Mouse (Mus musculus) testis, adult 2 months (tissue): Measurements from ENCODE around the gene Dcaf15. TPM values are rescaled to one million over a fixed set of nuclear protein-coding genes. Genes with fewer than 3 reads are reported as not detected.

Experiments
- H3K27ac ChIP-seq: fragments of 200-500 bp; 2 replicates; pipeline ENCODE4 v1.5.1; 2012; ENCODE audit warnings: low read depth, low read length; ENCODE audit not compliant: control insufficient read depth, insufficient read depth
- H3K27me3 ChIP-seq: fragments of 200-500 bp; 2 replicates; pipeline ENCODE4 v1.6.1; 2012; ENCODE audit warnings: mild to moderate bottlenecking, low read length, moderate library complexity; ENCODE audit not compliant: control insufficient read depth, insufficient read depth
- H3K36me3 ChIP-seq: fragments of 200-500 bp; 2 replicates; pipeline ENCODE4 v1.6.1; 2012; ENCODE audit warnings: mild to moderate bottlenecking, low read length; ENCODE audit not compliant: control insufficient read depth, insufficient read depth
- H3K4me1 ChIP-seq: fragments of 200-500 bp; 2 replicates; pipeline ENCODE4 v1.6.1; 2012; ENCODE audit warnings: low read length; ENCODE audit not compliant: control insufficient read depth, insufficient read depth
- H3K4me3 ChIP-seq: fragments of 200-500 bp; 2 replicates; pipeline ENCODE4 v1.5.1; 2012; ENCODE audit warnings: low read depth, mild to moderate bottlenecking, low read length, moderate library complexity, mixed read lengths; ENCODE audit not compliant: control insufficient read depth
- CTCF ChIP-seq: fragments of 200-500 bp; IDR thresholded peaks from 2 replicates; pipeline ENCODE4 v1.5.1; 2012; ENCODE audit warnings: low read depth, mild to moderate bottlenecking, inconsistent platforms, low read length, moderate library complexity; ENCODE audit not compliant: control insufficient read depth, insufficient read depth, insufficient replicate concordance
- POLR2A ChIP-seq: fragments of 200-500 bp; IDR thresholded peaks from 2 replicates; pipeline ENCODE4 v1.6.1; 2012; ENCODE audit warnings: low read depth, mild to moderate bottlenecking, inconsistent platforms, low read length, moderate library complexity; ENCODE audit not compliant: control insufficient read depth
- polyA plus RNA-seq: library from polyadenylated mRNA; depleted of rRNA; stranded (reverse); fragments of >200 nt; gene quantifications from 2 replicates; pipeline ENCODE4 v1.2.3, GENCODE M21; 2012

Gene Dcaf15
- polyA plus RNA-seq, 1 experiment, result 216 TPM

GRCm38 (mm10) chr8:84084341-84085115 is 20.0 kb downstream of the Dcaf15 start:
- H3K27me3 ChIP-seq, result no peaks in the 10 kb centered on the region
- TF ChIP-seq POLR2A, result no peak
- no peak for TF ChIP-seq CTCF
- H3K36me3 ChIP-seq, result no peaks in the 10 kb centered on the region
- H3K4me1 ChIP-seq, result peaks cover 6% of the 10 kb centered on the region
- no peak overlapping the region for H3K27ac ChIP-seq
- no peak overlapping the region; the same call in 1 of the 2 replicates for H3K4me3 ChIP-seq

- TF ChIP-seq POLR2A (no peak), CTCF (no peak)
- no peak overlapping the region for H3K27ac ChIP-seq
- no peaks in the 10 kb centered on the region for H3K27me3 ChIP-seq
- H3K4me3 ChIP-seq, result no peak overlapping the region
- H3K36me3 ChIP-seq, result no peaks in the 10 kb centered on the region
- peaks cover 6% of the 10 kb centered on the region for H3K4me1 ChIP-seq
Observed at GRCm38 (mm10) chr8:84083829-84084241, 20.7 kb downstream of the Dcaf15 start.

- no peaks in the 10 kb centered on the region for H3K36me3 ChIP-seq
- H3K27me3 ChIP-seq, result no peaks in the 10 kb centered on the region
- peaks cover 2% of the 10 kb centered on the region; the same call in 1 of the 2 replicates for H3K4me1 ChIP-seq
- no peak overlapping the region for H3K27ac ChIP-seq
- TF ChIP-seq CTCF (no peak), POLR2A (no peak)
- no peak overlapping the region for H3K4me3 ChIP-seq
Observed at GRCm38 (mm10) chr8:84079206-84079605, 25.4 kb downstream of the Dcaf15 start.

- Histone ChIP-seq H3K27ac (no peak overlapping the region), H3K4me3 (no peak overlapping the region), H3K4me1 (peaks cover 7% of the 10 kb centered on the region), H3K27me3 (no peaks in the 10 kb centered on the region), H3K36me3 (no peaks in the 10 kb centered on the region)
- TF ChIP-seq POLR2A (no peak), CTCF (no peak)
Observed at GRCm38 (mm10) chr8:84076849-84077248, 27.7 kb downstream of the Dcaf15 start.

- no peak overlapping the region for H3K27ac ChIP-seq
- H3K36me3 ChIP-seq, result no peaks in the 10 kb centered on the region
- H3K4me1 ChIP-seq, result peaks cover 11% of the 10 kb centered on the region
- no peaks in the 10 kb centered on the region for H3K27me3 ChIP-seq
- no peak overlapping the region for H3K4me3 ChIP-seq
- no peak for TF ChIP-seq CTCF
- TF ChIP-seq POLR2A, result no peak
Observed at GRCm38 (mm10) chr8:84076412-84076811, 28.2 kb downstream of the Dcaf15 start.

- H3K4me3 ChIP-seq, result no peak overlapping the region
- H3K27me3 ChIP-seq, result no peaks in the 10 kb centered on the region
- no peak overlapping the region for H3K27ac ChIP-seq
- TF ChIP-seq POLR2A (no peak), CTCF (no peak)
- peaks cover 28% of the 10 kb centered on the region for H3K4me1 ChIP-seq
- no peaks in the 10 kb centered on the region for H3K36me3 ChIP-seq
Observed at GRCm38 (mm10) chr8:84073230-84073976, 31.2 kb downstream of the Dcaf15 start.

- Histone ChIP-seq H3K27ac (no peak overlapping the region), H3K4me1 (peaks cover 33% of the 10 kb centered on the region), H3K36me3 (no peaks in the 10 kb centered on the region), H3K4me3 (no peak overlapping the region), H3K27me3 (no peaks in the 10 kb centered on the region)
- no peak for TF ChIP-seq POLR2A
Observed at GRCm38 (mm10) chr8:84072321-84072720, 32.2 kb downstream of the Dcaf15 start.
